Mouse (Mus musculus) intestine, embryonic 16.5 days (tissue): ENCODE data around the gene Pitpnm1. TPM values are rescaled to one million over a fixed set of nuclear protein-coding genes. Genes with fewer than 3 reads are reported as not detected.
"Not testable (repeated sequence)": the region's sequence is repeated elsewhere in the genome, so short reads cannot be mapped to it uniquely, and the experiment has no call there.

Experiments used
- ATAC-seq: fragments of 200-750 bp; cut with Nextera tagmentation; 2 replicates; pipeline ENCODE4 v1.8.0; 2017; ENCODE audit warnings: moderate TSS enrichment, moderate library complexity
- H3K27ac ChIP-seq: fragments of 300-500 bp; sonication (generic); 2 replicates; pipeline ENCODE4 v1.5.1; 2014; ENCODE audit warnings: mild to moderate bottlenecking, low read length
- H3K27me3 ChIP-seq: fragments of 300-500 bp; sonication (generic); replicated peaks from 2 replicates; pipeline ENCODE4 v1.6.1; 2014; ENCODE audit warnings: low read length, control low read depth, mixed read lengths; ENCODE audit not compliant: control insufficient read depth, insufficient read depth
- H3K36me3 ChIP-seq: fragments of 300-500 bp; sonication (generic); 2 replicates; pipeline ENCODE4 v1.6.1; 2014; ENCODE audit warnings: low read length, control low read depth; ENCODE audit not compliant: control insufficient read depth, insufficient read depth
- H3K4me1 ChIP-seq: fragments of 300-500 bp; sonication (generic); 2 replicates; pipeline ENCODE4 v1.6.1; 2014; ENCODE audit warnings: low read length, control low read depth, mixed read lengths; ENCODE audit not compliant: control insufficient read depth, insufficient read depth
- H3K4me2 ChIP-seq: fragments of 300-500 bp; sonication (generic); 2 replicates; pipeline ENCODE4 v1.6.1; 2014; ENCODE audit warnings: low read depth, low read length, control low read depth
- H3K4me3 ChIP-seq: fragments of 300-500 bp; sonication (generic); 2 replicates; pipeline ENCODE4 v1.5.1; 2014; ENCODE audit warnings: mild to moderate bottlenecking, low read length
- H3K9ac ChIP-seq: fragments of 300-500 bp; sonication (generic); 2 replicates; pipeline ENCODE4 v1.6.1; 2014; ENCODE audit warnings: low read depth, low read length
- H3K9me3 ChIP-seq: fragments of 300-500 bp; sonication (generic); 2 replicates; pipeline ENCODE4 v1.6.1; 2016; ENCODE audit warnings: low read length, control low read depth; ENCODE audit not compliant: control insufficient read depth
- WGBS: fragments of 180-500 bp; shearing (Covaris S2); extraction: QIAGEN DNeasy Blood & Tissue Kit; methylation state at CpG from one replicate; pipeline ENCODE4 v1.1.7; 2014; 5-methylcytosine and 5-hydroxymethylcytosine counted together
- polyA plus RNA-seq: library from polyadenylated mRNA; unstranded; fragments of >200 nt; fragmentation: Nextera tagmentation; extraction: Ambion mirVana; gene quantifications from 2 replicates; pipeline ENCODE4 v1.2.1, GENCODE M21; 2015

Pitpnm1 gene
- polyA plus RNA-seq, 1 experiment from 2014 or later: 19.7 TPM

DNA sequence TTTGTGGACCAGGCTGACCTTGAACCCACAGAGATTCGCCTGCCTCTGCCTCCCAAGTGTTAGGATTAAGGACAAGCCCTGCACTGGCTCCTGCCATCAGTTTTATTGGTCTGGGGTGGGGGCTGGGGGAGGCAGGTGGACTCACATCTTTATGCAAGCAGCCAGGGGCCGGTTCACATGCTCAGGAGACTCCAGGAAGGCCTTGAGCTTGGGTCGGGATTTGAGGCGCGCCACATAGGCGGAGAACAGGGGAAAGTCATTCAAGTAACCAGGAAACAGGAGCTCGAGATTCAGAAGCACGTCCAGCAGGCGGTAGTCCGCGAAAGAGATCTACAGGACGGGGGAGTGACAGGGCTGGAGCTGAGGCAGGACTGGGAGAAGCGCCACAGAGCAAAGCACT, 42.4 kb upstream of the Pitpnm1 start:
- Histone ChIP-seq H3K4me2 (no peak overlapping the region), H3K9me3 (no peaks in the 10 kb centered on the region), H3K9ac (no peak overlapping the region), H3K4me3 (no peak overlapping the region), H3K27ac (no peak overlapping the region), H3K4me1 (peaks cover 15% of the 10 kb centered on the region), H3K27me3 (no peaks in the 10 kb centered on the region), H3K36me3 (no peaks in the 10 kb centered on the region)
- ATAC-seq: no peak
- WGBS: 82% methylated on average over 13 of the region's 13 CpGs

DNA sequence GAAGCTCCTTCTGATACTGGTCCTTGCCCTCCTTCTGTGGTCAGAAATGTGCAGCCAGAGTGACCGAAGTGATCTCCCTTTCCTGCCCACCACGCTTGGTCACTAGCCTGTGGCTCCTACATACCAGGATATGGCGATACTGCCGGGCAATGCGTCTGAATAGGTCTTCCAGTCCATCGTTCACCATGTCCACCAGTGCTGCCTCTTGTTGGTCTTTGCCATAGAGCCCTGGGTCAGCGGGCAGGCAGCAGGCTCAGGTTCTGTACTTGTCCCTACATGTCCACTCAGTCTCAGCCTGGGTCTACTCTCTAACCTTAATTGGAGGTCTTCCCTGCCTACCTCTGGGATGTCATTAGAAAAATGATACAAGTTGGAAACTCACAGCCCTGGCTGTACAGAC, 41.8 kb upstream of the Pitpnm1 start:
- Histone ChIP-seq H3K27me3 (no peaks in the 10 kb centered on the region), H3K4me1 (peaks cover 15% of the 10 kb centered on the region), H3K9ac (no peak overlapping the region), H3K4me3 (no peak overlapping the region), H3K36me3 (no peaks in the 10 kb centered on the region), H3K27ac (no peak overlapping the region), H3K9me3 (no peaks in the 10 kb centered on the region), H3K4me2 (no peak overlapping the region)
- no peak for ATAC-seq
- 89% methylated on average over 7 of the region's 7 CpGs for WGBS

DNA sequence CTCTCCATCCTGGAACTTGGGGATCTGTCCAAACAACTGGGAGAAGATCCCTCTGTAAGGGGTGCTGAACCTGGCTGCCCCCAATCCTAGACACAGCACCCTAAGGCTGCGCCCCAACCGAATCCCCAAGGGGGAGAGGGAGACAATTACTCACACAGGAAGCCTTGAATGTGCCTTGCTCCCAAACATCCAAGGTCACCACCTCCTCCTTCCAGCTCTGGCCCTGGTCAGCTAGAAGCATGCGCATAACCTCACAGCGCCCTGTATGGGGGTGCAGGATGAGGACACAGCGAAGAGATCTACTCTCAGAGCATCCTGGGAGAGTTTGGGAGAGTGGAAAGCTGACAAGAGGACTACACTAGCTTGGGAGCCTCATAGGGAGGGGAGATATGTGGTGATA, 41.2 kb upstream of the Pitpnm1 start:
- peaks cover 15% of the 10 kb centered on the region for H3K4me1 ChIP-seq
- H3K4me2 ChIP-seq: peak overlapping the region; percentile 27; the same call in 1 of the 2 replicates
- no peaks in the 10 kb centered on the region for H3K27me3 ChIP-seq
- H3K36me3 ChIP-seq: no peaks in the 10 kb centered on the region
- peak overlapping the region; percentile 48 for H3K9ac ChIP-seq
- peak overlapping the region; percentile 21; the same call in 1 of the 2 replicates for H3K4me3 ChIP-seq
- no peak for ATAC-seq
- 87% methylated on average over 5 of the region's 5 CpGs for WGBS
- peak overlapping the region; percentile 92 for H3K27ac ChIP-seq
- no peaks in the 10 kb centered on the region for H3K9me3 ChIP-seq

DNA sequence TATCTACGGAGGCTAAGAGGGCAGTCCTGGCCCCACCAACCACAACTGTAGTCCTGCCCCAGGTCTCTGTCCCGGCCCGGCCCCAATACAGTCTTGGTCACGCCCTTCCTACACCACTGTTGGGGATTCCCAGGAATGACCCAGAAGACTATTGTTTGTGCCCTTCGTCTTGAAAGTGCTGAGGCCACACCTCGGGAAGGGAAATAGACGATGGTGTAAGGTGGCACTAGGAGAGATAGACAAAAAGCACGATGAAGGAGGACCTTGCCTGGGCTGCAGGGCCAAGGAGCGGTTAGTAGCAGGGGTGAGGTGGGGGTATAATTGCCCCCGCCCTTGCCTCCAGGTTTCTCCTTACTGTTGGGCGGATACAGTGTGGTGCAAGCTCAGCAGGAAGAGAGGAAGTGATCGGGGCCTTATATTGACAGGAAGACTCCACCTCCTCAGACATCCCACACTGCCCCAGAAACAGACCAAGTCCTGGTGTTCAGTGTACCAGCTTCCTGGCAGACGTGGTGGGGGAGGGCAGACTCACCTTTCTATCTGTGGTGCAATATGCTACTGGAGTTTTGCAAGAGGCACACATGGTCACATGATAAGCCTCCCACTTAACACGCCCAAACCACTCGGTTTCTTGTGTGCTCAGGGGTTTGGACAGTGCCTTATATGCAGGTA, 40.6 kb upstream of the Pitpnm1 start, which contains the start of gene Gstp3:
Gstp3 (minus strand) TSS at position 501 of the 672 bp plus-strand sequence.
- WGBS: 57% methylated on average over 15 of the region's 15 CpGs
- ATAC-seq: peak; percentile 90

DNA sequence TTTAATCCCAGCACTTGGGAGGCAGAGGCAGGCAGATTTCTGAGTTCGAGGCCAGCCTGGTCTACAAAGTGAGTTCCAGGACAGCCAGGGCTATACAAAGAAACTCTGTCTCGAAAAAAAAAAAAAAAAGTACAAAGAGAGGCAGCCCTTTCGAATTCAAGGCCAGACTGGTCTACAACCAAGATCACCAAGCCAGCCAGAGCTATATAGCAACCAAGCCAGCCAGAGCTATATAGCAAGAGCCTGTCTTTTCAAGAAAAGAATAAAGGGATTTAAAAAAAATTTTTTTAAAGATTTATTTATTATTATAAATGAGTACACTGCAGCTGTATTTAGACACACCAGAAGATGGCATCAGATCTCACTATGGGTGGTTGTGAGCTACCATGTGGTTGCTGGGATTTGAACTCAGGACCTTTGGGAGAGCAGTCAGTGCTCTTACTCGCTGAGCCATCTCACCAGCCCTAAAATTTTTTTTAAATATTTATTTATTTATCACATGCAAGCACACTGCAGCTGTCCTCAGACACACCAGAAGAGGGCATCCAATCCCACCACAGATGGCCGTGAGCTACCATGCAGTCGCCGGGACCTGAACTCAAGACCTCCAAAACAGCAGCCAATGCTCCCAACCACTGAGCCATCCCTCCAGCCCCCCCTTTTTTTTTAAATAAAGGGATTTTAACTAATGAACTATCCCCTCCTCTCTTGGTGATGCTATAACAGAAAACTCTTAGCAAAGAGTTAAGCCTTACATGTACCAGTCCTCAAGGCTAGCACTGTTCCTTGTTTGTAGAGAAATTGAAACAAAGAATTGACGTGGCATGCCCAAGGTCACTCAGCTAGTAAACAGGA, 39.5 kb upstream of the Pitpnm1 start:
- not testable (repeated sequence) for H3K36me3 ChIP-seq, H3K9me3 ChIP-seq, H3K9ac ChIP-seq, H3K27ac ChIP-seq, ATAC-seq, H3K27me3 ChIP-seq, H3K4me3 ChIP-seq, H3K4me2 ChIP-seq
- H3K4me1 ChIP-seq: peaks cover 14% of the 10 kb centered on the region
- 89% methylated on average over 8 of the region's 8 CpGs for WGBS

More for the DNA sequence above, 40.6 kb upstream of the Pitpnm1 start, which contains the start of gene Gstp3:
- no peaks in the 10 kb centered on the region for H3K9me3 ChIP-seq
- peaks cover 15% of the 10 kb centered on the region for H3K4me1 ChIP-seq
- H3K36me3 ChIP-seq: no peaks in the 10 kb centered on the region
- peak within 1 kb of the TSS; percentile 92 for H3K27ac ChIP-seq
- no peaks in the 10 kb centered on the region for H3K27me3 ChIP-seq
- peak within 1 kb of the TSS; percentile 21 for H3K4me3 ChIP-seq
- H3K9ac ChIP-seq: peak within 1 kb of the TSS; percentile 48
- peak within 1 kb of the TSS; percentile 27; the same call in 1 of the 2 replicates for H3K4me2 ChIP-seq

DNA sequence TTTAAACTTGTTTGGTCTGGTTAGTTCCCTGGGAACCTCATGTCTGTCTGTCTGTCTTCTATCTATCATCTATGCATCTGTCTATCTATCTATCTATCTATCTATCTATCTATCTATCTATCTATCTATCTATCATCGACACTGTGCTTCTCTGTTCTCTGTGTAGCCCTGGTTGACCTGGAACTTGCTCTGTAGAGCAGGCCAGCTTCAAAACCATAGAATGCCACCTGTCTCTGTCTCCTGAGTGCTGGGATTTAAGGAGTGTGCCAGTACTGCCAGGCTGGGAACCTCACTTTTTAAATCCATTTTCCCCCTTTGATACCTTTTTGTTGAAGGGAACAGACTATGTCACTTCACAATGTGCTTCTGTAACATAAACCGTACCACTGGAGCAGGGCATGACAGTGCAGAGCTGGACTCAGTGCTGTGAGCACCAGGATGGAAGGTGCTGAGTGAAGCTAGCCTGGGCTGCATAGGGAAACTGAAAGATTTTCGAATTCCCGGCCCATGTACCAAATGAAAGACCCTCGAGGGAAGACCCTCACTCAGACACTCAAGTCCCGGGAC, 38.8 kb upstream of the Pitpnm1 start:
- H3K27ac ChIP-seq: no peak overlapping the region
- H3K4me2 ChIP-seq: no peak overlapping the region
- 94% methylated on average over 6 of the region's 6 CpGs for WGBS
- no peak for ATAC-seq
- H3K4me1 ChIP-seq: peaks cover 9% of the 10 kb centered on the region
- no peaks in the 10 kb centered on the region for H3K36me3 ChIP-seq
- no peak overlapping the region for H3K4me3 ChIP-seq
- H3K9me3 ChIP-seq: no peaks in the 10 kb centered on the region
- no peaks in the 10 kb centered on the region for H3K27me3 ChIP-seq
- H3K9ac ChIP-seq: no peak overlapping the region

DNA sequence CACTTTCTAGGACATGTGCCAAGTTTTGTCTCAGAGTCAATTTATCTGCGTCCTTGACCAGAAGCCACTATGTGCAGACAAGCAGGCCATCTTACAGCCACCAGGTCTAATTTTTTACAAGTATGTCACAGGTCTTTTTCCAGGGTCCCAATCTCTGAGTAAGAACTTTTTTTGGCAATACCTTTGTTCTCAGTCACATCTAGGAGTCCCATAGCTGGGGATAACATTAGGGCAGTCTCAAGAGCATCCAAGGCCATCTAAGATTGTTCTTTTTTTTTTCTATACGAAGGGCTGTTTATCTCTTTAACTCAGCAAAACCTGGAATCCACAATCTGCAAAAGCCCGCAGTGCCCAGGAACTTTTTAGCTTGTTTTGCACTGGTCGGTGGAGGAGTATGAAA, 36.4 kb upstream of the Pitpnm1 start:
- not testable (repeated sequence) for H3K36me3 ChIP-seq, H3K4me1 ChIP-seq, H3K4me2 ChIP-seq, H3K27ac ChIP-seq, H3K27me3 ChIP-seq, H3K9me3 ChIP-seq, H3K4me3 ChIP-seq, ATAC-seq, H3K9ac ChIP-seq
- 57% methylated on average over 2 of the region's 4 CpGs for WGBS

DNA sequence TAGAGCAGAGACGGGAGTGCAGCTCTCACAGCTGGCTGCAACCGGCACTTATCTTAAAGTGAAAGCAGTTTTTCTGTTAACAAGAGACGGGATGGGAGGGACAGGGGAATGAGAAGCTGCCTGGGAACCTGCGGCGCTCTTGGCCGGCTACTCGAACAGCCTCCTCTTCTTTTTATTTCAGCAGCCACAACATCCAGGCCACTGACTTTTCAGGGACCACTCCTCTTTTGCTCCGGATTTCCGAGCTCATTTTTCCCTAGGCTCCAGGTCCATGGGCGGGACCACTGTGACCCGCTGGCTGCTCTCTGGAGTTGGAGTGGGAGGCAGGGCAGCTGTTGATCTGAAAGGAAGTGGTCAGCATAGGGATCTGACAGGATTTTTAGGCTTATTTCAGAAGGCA, 35.3 kb upstream of the Pitpnm1 start:
- 7% methylated on average over 2 of the region's 11 CpGs for WGBS

DNA sequence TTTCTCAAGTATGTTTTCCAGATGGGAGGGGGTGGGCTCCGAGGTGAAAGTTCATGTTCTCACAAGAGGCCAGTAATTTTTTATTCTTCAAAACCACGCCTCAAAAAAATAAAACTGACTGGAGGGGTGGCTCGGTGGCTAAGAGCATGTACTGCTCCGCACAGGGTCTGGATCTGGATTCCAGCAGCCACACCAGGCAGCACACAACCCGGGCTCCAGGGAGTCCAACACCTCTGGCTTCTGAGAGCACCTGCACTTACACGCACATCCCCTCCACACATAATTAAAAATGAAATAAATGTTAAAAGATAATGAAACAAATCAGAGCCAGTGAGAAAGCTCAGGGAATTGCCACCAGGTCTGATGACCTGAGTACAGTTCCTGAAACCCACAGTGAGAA, 33.5 kb upstream of the Pitpnm1 start:
- H3K9me3 ChIP-seq: no peaks in the 10 kb centered on the region
- no peak overlapping the region for H3K27ac ChIP-seq
- H3K4me1 ChIP-seq: 0 out of 2 replicates have a peak, but pooled peaks cover 2% of the 10 kb centered on the region
- no peak overlapping the region for H3K9ac ChIP-seq
- no peak; the same call in 1 of the 2 replicates for ATAC-seq
- no peaks in the 10 kb centered on the region for H3K36me3 ChIP-seq
- no peaks in the 10 kb centered on the region for H3K27me3 ChIP-seq
- WGBS: 71% methylated on average over 6 of the region's 6 CpGs
- no peak overlapping the region for H3K4me3 ChIP-seq
- H3K4me2 ChIP-seq: no peak overlapping the region

More for the DNA sequence above, 35.3 kb upstream of the Pitpnm1 start:
- not testable (repeated sequence) for H3K9ac ChIP-seq, H3K36me3 ChIP-seq, ATAC-seq, H3K4me2 ChIP-seq, H3K27ac ChIP-seq, H3K4me1 ChIP-seq, H3K27me3 ChIP-seq, H3K4me3 ChIP-seq, H3K9me3 ChIP-seq
